20 mouse cellular contexts compared by ENCODE assay signal in genomic region chr12:81596547-81597262, GRCm38 (mm10). TPM values are rescaled to one million over a fixed set of nuclear protein-coding genes. Genes with fewer than 3 reads are reported as not detected.
DNase-seq lines count a peak whose midpoint lies in the region; ATAC-seq and TF ChIP-seq lines count a peak whose summit lies in the region.
"Had no signal": no experiment of that assay in that cellular context is flagged by ENCODE, and none has a peak within 500 bp of the region (broad histone marks: within the 10 kb centered on the region; RNA-seq: fewer than 3 reads in every experiment).

No protein-coding gene starts in this region.

- intact Hi-C loops in heart, adult 2 months (cut with DNase I) = loop anchor here (5.0 kb wide), 1 partner anchor 109 kb away; the partner anchor contains the start of gene Cox16

- no peak for TF ChIP-seq EP300 in heart, adult 2 months (IDR thresholded peaks at IDR 0.05; ENCODE audit: insufficient read depth, low read depth, low read length)

- H3K27ac ChIP-seq in heart, embryonic 10.5 days = peak overlapping the region; percentile 42; the same call in 1 of the 2 replicates
- no peak overlapping the region for H3K27ac ChIP-seq in heart, adult 2 months
- H3K27ac ChIP-seq in liver, embryonic 11.5 days (ENCODE audit: low read depth, low read length) = peak overlapping the region; percentile 47
- no peak overlapping the region for H3K27ac ChIP-seq in limb, embryonic 10.5 days
- H3K27ac ChIP-seq: left cerebral cortex, adult 2 months; stomach, embryonic 15.5 days had no signal

- peak; percentile 75 for ATAC-seq in liver, embryonic 11.5 days (replicated peaks; ENCODE audit: low FRiP score)
- ATAC-seq in megakaryocyte progenitor cell, adult 5-6 weeks (replicated peaks; ENCODE audit: poor library complexity) = peak; percentile 27

- H3K9me3 ChIP-seq in heart, embryonic 10.5 days = no peaks in the 10 kb centered on the region
- H3K9me3 ChIP-seq in liver, embryonic 11.5 days (ENCODE audit: control insufficient read depth, low read length) = no peaks in the 10 kb centered on the region
- no peaks in the 10 kb centered on the region for H3K9me3 ChIP-seq in limb, embryonic 10.5 days (replicated peaks)
- H3K9me3 ChIP-seq: stomach, embryonic 15.5 days had no signal

- H3K79me2 ChIP-seq in heart, adult 2 months (replicated peaks; ENCODE audit: control insufficient read depth, insufficient read depth, low read length) = no peaks in the 10 kb centered on the region

- no peaks in the 10 kb centered on the region for H3K27me3 ChIP-seq in heart, embryonic 10.5 days (ENCODE audit: insufficient read depth, poor library complexity, severe bottlenecking)
- H3K27me3 ChIP-seq in heart, adult 2 months (ENCODE audit: control insufficient read depth, insufficient read depth, low read length) = no peaks in the 10 kb centered on the region
- H3K27me3 ChIP-seq in liver, embryonic 11.5 days (replicated peaks; ENCODE audit: control insufficient read depth, insufficient read depth, low read length) = peaks cover 5% of the 10 kb centered on the region; the same call in 1 of the 2 replicates
- H3K27me3 ChIP-seq in limb, embryonic 10.5 days (ENCODE audit: low read depth, poor library complexity, severe bottlenecking) = no peaks in the 10 kb centered on the region
- H3K27me3 ChIP-seq: stomach, embryonic 15.5 days had no signal

- WGBS in heart, embryonic 10.5 days = 64% methylated on average over 8 of the region's 8 CpGs
- 47% methylated on average over 8 of the region's 8 CpGs for WGBS in heart, adult 2 months
- WGBS in liver, embryonic 11.5 days = 56% methylated on average over 8 of the region's 8 CpGs
- WGBS in limb, embryonic 10.5 days = 80% methylated on average over 8 of the region's 8 CpGs

- H3K36me3 ChIP-seq in heart, embryonic 10.5 days = no peaks in the 10 kb centered on the region
- peaks cover 3% of the 10 kb centered on the region for H3K36me3 ChIP-seq in heart, adult 2 months (ENCODE audit: control insufficient read depth, insufficient read depth, low read length)
- H3K36me3 ChIP-seq in liver, embryonic 11.5 days (ENCODE audit: control insufficient read depth, insufficient read depth, low read length) = no peaks in the 10 kb centered on the region
- no peaks in the 10 kb centered on the region for H3K36me3 ChIP-seq in limb, embryonic 10.5 days
- H3K36me3 ChIP-seq: stomach, embryonic 15.5 days had no signal

- TF ChIP-seq POLR2A in heart, adult 2 months (IDR thresholded peaks at IDR 0.05; ENCODE audit: insufficient read depth, low read depth, low read length) = no peak

- no peak overlapping the region for H3K4me3 ChIP-seq in heart, embryonic 10.5 days
- H3K4me3 ChIP-seq in heart, adult 2 months = no peak overlapping the region
- H3K4me3 ChIP-seq in liver, embryonic 11.5 days (ENCODE audit: low read depth, low read length) = no peak overlapping the region
- H3K4me3 ChIP-seq in limb, embryonic 10.5 days = no peak overlapping the region
- H3K4me3 ChIP-seq: left cerebral cortex, adult 2 months; stomach, embryonic 15.5 days had no signal

- H3K4me1 ChIP-seq in heart, embryonic 10.5 days = peaks cover 5% of the 10 kb centered on the region; the same call in 1 of the 2 replicates
- H3K4me1 ChIP-seq in heart, adult 2 months (ENCODE audit: control insufficient read depth, insufficient read depth, low read length) = peaks cover 3% of the 10 kb centered on the region; the same call in 1 of the 2 replicates
- H3K4me1 ChIP-seq in liver, embryonic 11.5 days (replicated peaks; ENCODE audit: control insufficient read depth, insufficient read depth, low read length) = peaks cover 8% of the 10 kb centered on the region; the same call in 1 of the 2 replicates
- H3K4me1 ChIP-seq in limb, embryonic 10.5 days = peaks cover 10% of the 10 kb centered on the region
- H3K4me1 ChIP-seq: stomach, embryonic 15.5 days had no signal

- no peak for TF ChIP-seq CTCF in heart, adult 2 months (IDR thresholded peaks at IDR 0.05)

- H3K4me2 ChIP-seq in liver, embryonic 11.5 days = peak overlapping the region; percentile 16
- H3K4me2 ChIP-seq: stomach, embryonic 15.5 days had no signal

- DNase-seq in heart, embryonic 10.5 days (ENCODE audit: low spot score) = no peak
- no peak for DNase-seq in heart, adult 2 months
- DNase-seq in c-Kit-negative CD71-positive TER-119-positive erythroid progenitor cells, embryonic 14.5 days (ENCODE audit: low read depth, low spot score) = peak; percentile 8
- no peak for DNase-seq in liver, embryonic 11.5 days (ENCODE audit: low spot score)
- DNase-seq in adrenal gland, postnatal 36 days = no peak
- no peak for DNase-seq in limb, embryonic 10.5 days (ENCODE audit: low spot score)
- DNase-seq: adrenal gland, postnatal 10 days; cerebellum, adult 11-12 months; cerebellum, postnatal 14 days; heart, adult 11 months; kidney, adult 9 months; kidney, postnatal 4 days; layer of hippocampus, adult 9-11 months; left cerebral cortex, postnatal 4 days; lung, adult 2 months; thymus, postnatal 25 days had no signal

- no peak overlapping the region for H3K9ac ChIP-seq in heart, adult 2 months (ENCODE audit: low read depth, low read length)
- H3K9ac ChIP-seq in liver, embryonic 11.5 days (ENCODE audit: low read depth, low read length) = no peak overlapping the region
- H3K9ac ChIP-seq: stomach, embryonic 15.5 days had no signal

RNA-seq across cellular contexts. Expression of gene Med6, which starts 1.9 kb away (rescaled TPM):
- polyA plus RNA-seq in heart, embryonic 10.5 days (2016; fragmentation: Nextera tagmentation; extraction: Ambion mirVana) = 67.5 and 84.0 TPM in 2 replicates
- 10 to 100 TPM; 12.9 to 13.9 TPM for total RNA-seq in heart, adult 2 months (2021)
- polyA plus RNA-seq in heart, adult 2 months (2012; rRNA removed) = 6.8 and 9.5 TPM in 2 replicates
- 71.6 and 73.8 TPM in 2 replicates for polyA plus RNA-seq in liver, embryonic 11.5 days (2014; fragmentation: Nextera tagmentation; extraction: Ambion mirVana)
- total RNA-seq in megakaryocyte progenitor cell, adult 5-6 weeks (2015) = 31.6 and 36.3 TPM in 2 replicates
- total RNA-seq in megakaryocyte progenitor cell, adult 5-6 weeks (2017) = 61.1 and 75.2 TPM in 2 replicates
- 10 to 100 TPM; 23.8 to 24.8 TPM for total RNA-seq in adrenal gland, postnatal 36 days (2021)
- 91.4 and 93.6 TPM in 2 replicates for polyA plus RNA-seq in limb, embryonic 10.5 days (2016; fragmentation: Nextera tagmentation; extraction: Ambion mirVana)

RNA-seq across cellular contexts. Expression of gene Adam21, which starts 28.4 kb away (rescaled TPM):
- polyA plus RNA-seq in heart, embryonic 10.5 days (2016; fragmentation: Nextera tagmentation; extraction: Ambion mirVana) = 0.36 and 0.37 TPM in 2 replicates
- under 1 TPM in 1 of 2 experiments, not detected in 1; 0.10 TPM for total RNA-seq in heart, adult 2 months (2021)
- 0.09 TPM in 1 of 2 replicates, not detected in the other for polyA plus RNA-seq in heart, adult 2 months (2012; rRNA removed)
- polyA plus RNA-seq in liver, embryonic 11.5 days (2014; fragmentation: Nextera tagmentation; extraction: Ambion mirVana) = 0.10 and 0.12 TPM in 2 replicates
- 0.20 TPM in 1 of 2 replicates, not detected in the other for total RNA-seq in megakaryocyte progenitor cell, adult 5-6 weeks (2015)
- total RNA-seq in megakaryocyte progenitor cell, adult 5-6 weeks (2017) = not detected in 2 replicates
- not detected for total RNA-seq in adrenal gland, postnatal 36 days (2021)
- polyA plus RNA-seq in limb, embryonic 10.5 days (2016; fragmentation: Nextera tagmentation; extraction: Ambion mirVana) = 0.41 and 0.46 TPM in 2 replicates
- total RNA-seq: adrenal gland, postnatal 10 days had no signal
- polyA plus RNA-seq: lung, adult 2 months had no signal

RNA-seq across cellular contexts. Expression of gene Ttc9, which starts 34.3 kb away (rescaled TPM):
- polyA plus RNA-seq in heart, embryonic 10.5 days (2016; fragmentation: Nextera tagmentation; extraction: Ambion mirVana) = 2.0 and 2.2 TPM in 2 replicates
- total RNA-seq in heart, adult 2 months (2021) = 1 to 10 TPM; 1.7 to 2.2 TPM
- polyA plus RNA-seq in heart, adult 2 months (2012; rRNA removed) = 1.7 and 2.0 TPM in 2 replicates
- 0.56 and 0.58 TPM in 2 replicates for polyA plus RNA-seq in liver, embryonic 11.5 days (2014; fragmentation: Nextera tagmentation; extraction: Ambion mirVana)
- total RNA-seq in megakaryocyte progenitor cell, adult 5-6 weeks (2015) = not detected in 2 replicates
- not detected in 2 replicates for total RNA-seq in megakaryocyte progenitor cell, adult 5-6 weeks (2017)
- total RNA-seq in adrenal gland, postnatal 36 days (2021) = 1 to 10 TPM; 4.4 TPM
- 0.69 and 0.73 TPM in 2 replicates for polyA plus RNA-seq in limb, embryonic 10.5 days (2016; fragmentation: Nextera tagmentation; extraction: Ambion mirVana)
- total RNA-seq: neutrophil, adult 5-6 weeks had no signal

Comparison
In these comparisons a context has a peak if more than half of its experiments do, and no peak if none do; other contexts are left out.
1. H3K27ac ChIP-seq: peak in heart, embryonic 10.5 days (single experiment) and liver, embryonic 11.5 days (single experiment); none in heart, adult 2 months (single experiment) and limb, embryonic 10.5 days (single experiment).